Mouse (Mus musculus): ENCODE measurements around the gene Zfp69.
A peak's percentile ranks its signal among the peaks of the same experiment; 100 is the strongest.

GRCm38 (mm10) chr4:120913861-120914260, 37.6 kb downstream of the Zfp69 start:
- TF ChIP-seq NELFE (IDR thresholded peaks at IDR 0.05; ENCODE audit: low read depth, low read length) (no peak), CTCF (IDR thresholded peaks at IDR 0.05 in 2 of 3, conservative IDR thresholded peaks at IDR 0.05 in 1 of 3; ENCODE audit: control insufficient read depth in 1 of 3, insufficient read depth in 1 of 3, low read depth in 2 of 3, low read length in 3 of 3, poor library complexity in 1 of 3, severe bottlenecking in 1 of 3) (no peak), UBTF (IDR thresholded peaks at IDR 0.05; ENCODE audit: borderline replicate concordance, insufficient read depth, low read depth, low read length) (no peak), MAFK (IDR thresholded peaks at IDR 0.05; ENCODE audit: borderline replicate concordance, low read depth, low read length) (no peak), ZMIZ1 (IDR thresholded peaks at IDR 0.05; ENCODE audit: low read depth, low read length) (no peak), ELF1 (IDR thresholded peaks at IDR 0.05; ENCODE audit: low read depth, low read length) (0 out of 2 replicates have a peak, but pooled peaks have one; percentile 57), CHD1 (IDR thresholded peaks at IDR 0.05; ENCODE audit: low read depth, low read length) (no peak), ZNF384 (IDR thresholded peaks at IDR 0.05; ENCODE audit: low read depth, low read length) (no peak), USF1 (IDR thresholded peaks at IDR 0.05; ENCODE audit: low read depth, low read length) (no peak), EP300 (IDR thresholded peaks at IDR 0.05; ENCODE audit: low read depth in 1 of 2, low read length in 2 of 2) (peak; percentile 18 to 40; a peak in 2 of 4 replicates), MYC (IDR thresholded peaks at IDR 0.05; ENCODE audit: low read depth, low read length) (no peak), POLR2AphosphoS5 (IDR thresholded peaks at IDR 0.05; ENCODE audit: borderline replicate concordance, low read depth, low read length) (no peak), CHD2 (IDR thresholded peaks at IDR 0.05; ENCODE audit: low read length) (no peak), RCOR1 (IDR thresholded peaks at IDR 0.05; ENCODE audit: low read depth, low read length) (no peak)

Measured in MEL (cell line).